In the genomic region with DNA sequence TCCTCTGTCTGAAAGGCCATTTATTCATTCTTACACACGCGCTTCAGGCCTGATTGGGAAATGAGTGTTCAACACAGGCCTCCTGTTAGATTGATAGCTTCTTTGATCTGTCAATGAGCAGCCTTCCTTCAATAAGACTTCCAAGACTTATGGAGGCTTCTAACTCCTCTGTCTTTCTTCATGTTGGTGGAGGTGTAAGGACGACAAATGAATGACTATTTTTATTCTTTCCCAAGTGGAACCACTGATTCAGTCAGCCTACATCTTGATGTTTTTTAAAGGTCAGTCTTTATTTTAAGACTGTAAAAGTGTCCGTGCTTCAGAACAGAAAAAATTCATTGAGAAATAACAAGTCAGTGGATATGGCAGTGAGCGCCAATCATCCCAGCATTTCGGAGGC, we compare ENCODE assay signal across 16 mouse cellular contexts.
"Had no signal": no experiment of that assay in that cellular context is flagged by ENCODE, and none has a peak within 500 bp of the region (broad histone marks: within the 10 kb centered on the region; RNA-seq: fewer than 3 reads in every experiment).

No protein-coding gene starts in this region.

- H3K9me3 ChIP-seq: neural tube, embryonic 13.5 days; neural tube, embryonic 15.5 days; stomach, embryonic 15.5 days had no signal

- DNase-seq: retina, postnatal 1 day; right cerebral cortex, adult 18-20 months; right cerebral cortex, postnatal 14 days; right cerebral cortex, postnatal 25 days; right cerebral cortex, postnatal 4 days; spleen, adult 18-20 months; thymus, adult 18-20 months; thymus, adult 2 months; thymus, postnatal 14 days; thymus, postnatal 25 days; thymus, postnatal 36 days; thymus, postnatal 4 days had no signal

- H3K4me3 ChIP-seq: neural tube, embryonic 13.5 days; neural tube, embryonic 15.5 days; stomach, embryonic 15.5 days had no signal

- H3K27ac ChIP-seq: neural tube, embryonic 13.5 days; neural tube, embryonic 15.5 days; stomach, embryonic 15.5 days; stomach, postnatal 0 days had no signal

- H3K27me3 ChIP-seq: neural tube, embryonic 13.5 days; neural tube, embryonic 15.5 days; stomach, embryonic 15.5 days had no signal

- H3K4me2 ChIP-seq: neural tube, embryonic 13.5 days; neural tube, embryonic 15.5 days; stomach, embryonic 15.5 days had no signal

- H3K4me1 ChIP-seq: stomach, embryonic 15.5 days had no signal

- H3K9ac ChIP-seq: neural tube, embryonic 13.5 days; neural tube, embryonic 15.5 days; stomach, embryonic 15.5 days had no signal

- H3K36me3 ChIP-seq: neural tube, embryonic 13.5 days; neural tube, embryonic 15.5 days; stomach, embryonic 15.5 days had no signal
